Mouse (Mus musculus) adipocyte (in vitro differentiated cells): Measurements from ENCODE around the gene Slc46a2.
A peak's percentile ranks its signal among the peaks of the same experiment; 100 is the strongest.

ENCODE experiments used
- DNase-seq: peaks from one replicate; pipeline ENCODE4 v3.0.0-alpha.2; 2016; ENCODE audit warnings: low spot score

Slc46a2 gene

GRCm38 (mm10) chr4:59859693-59860425 lies 55.0 kb downstream of the Slc46a2 start:
- DNase-seq, result peak; percentile 23
